Mouse (Mus musculus): Measurements from ENCODE around the gene Ankrd55.
A peak's percentile ranks its signal among the peaks of the same experiment; 100 is the strongest.

Ankrd55 gene

GRCm38 (mm10) chr13:112383941-112384659 lies 95.8 kb downstream of the Ankrd55 start:
- peak; percentile 89 for DNase-seq

- no peak for DNase-seq
These were observed 96.8 kb downstream of the Ankrd55 start for GRCm38 (mm10) chr13:112385040-112385439.

GRCm38 (mm10) chr13:112386494-112387075 lies 98.3 kb downstream of the Ankrd55 start:
- DNase-seq = no peak

GRCm38 (mm10) chr13:112387279-112387678 lies 99.0 kb downstream of the Ankrd55 start:
- no peak for DNase-seq

GRCm38 (mm10) chr13:112388176-112388575 lies 99.9 kb downstream of the Ankrd55 start:
- DNase-seq = no peak

- DNase-seq = no peak
These were observed 102.0 kb downstream of the Ankrd55 start for GRCm38 (mm10) chr13:112390206-112390605.

- no peak for DNase-seq
These were observed 103.1 kb downstream of the Ankrd55 start for GRCm38 (mm10) chr13:112391354-112391753.

GRCm38 (mm10) chr13:112393356-112393755 lies 105.1 kb downstream of the Ankrd55 start:
- DNase-seq = no peak

GRCm38 (mm10) chr13:112394271-112394670 lies 106.0 kb downstream of the Ankrd55 start:
- DNase-seq = no peak

GRCm38 (mm10) chr13:112404723-112405122 lies 116.5 kb downstream of the Ankrd55 start:
- peak; percentile 95 for DNase-seq

- DNase-seq = no peak
These were observed 116.9 kb downstream of the Ankrd55 start for GRCm38 (mm10) chr13:112405184-112405583.

GRCm38 (mm10) chr13:112406618-112407017 lies 118.4 kb downstream of the Ankrd55 start:
- peak; percentile 18 for DNase-seq

GRCm38 (mm10) chr13:112407181-112407700 lies 119.0 kb downstream of the Ankrd55 start:
- peak; percentile 93 for DNase-seq

- DNase-seq = peak; percentile 96
These were observed 119.7 kb downstream of the Ankrd55 start for GRCm38 (mm10) chr13:112407776-112408490.

GRCm38 (mm10) chr13:112408701-112409100 lies 120.5 kb downstream of the Ankrd55 start:
- peak; percentile 84 for DNase-seq

GRCm38 (mm10) chr13:112409331-112409730 lies 121.1 kb downstream of the Ankrd55 start:
- DNase-seq = peak; percentile 70

GRCm38 (mm10) chr13:112409851-112410250 lies 121.6 kb downstream of the Ankrd55 start:
- no peak for DNase-seq

GRCm38 (mm10) chr13:112410461-112410860 lies 122.2 kb downstream of the Ankrd55 start:
- DNase-seq = peak; percentile 76

GRCm38 (mm10) chr13:112411216-112411822 lies 123.1 kb downstream of the Ankrd55 start:
- peak; percentile 74 for DNase-seq

- peak; percentile 64 for DNase-seq
These were observed 124.0 kb downstream of the Ankrd55 start for GRCm38 (mm10) chr13:112412251-112412650.

GRCm38 (mm10) chr13:112412824-112413223 lies 124.6 kb downstream of the Ankrd55 start:
- DNase-seq = peak; percentile 66

- DNase-seq = peak; percentile 80
These were observed 125.4 kb downstream of the Ankrd55 start for GRCm38 (mm10) chr13:112413611-112414010.

- peak; percentile 86 for DNase-seq
These were observed 127.6 kb downstream of the Ankrd55 start for GRCm38 (mm10) chr13:112415896-112416295.
